Mouse (Mus musculus): ENCODE measurements around the gene Ank3. TPM values are rescaled to one million over a fixed set of nuclear protein-coding genes. Genes with fewer than 3 reads are reported as not detected.

The Ank3 gene
- polyA plus RNA-seq, 2 experiments: 3.1 to 5.3 TPM

DNA sequence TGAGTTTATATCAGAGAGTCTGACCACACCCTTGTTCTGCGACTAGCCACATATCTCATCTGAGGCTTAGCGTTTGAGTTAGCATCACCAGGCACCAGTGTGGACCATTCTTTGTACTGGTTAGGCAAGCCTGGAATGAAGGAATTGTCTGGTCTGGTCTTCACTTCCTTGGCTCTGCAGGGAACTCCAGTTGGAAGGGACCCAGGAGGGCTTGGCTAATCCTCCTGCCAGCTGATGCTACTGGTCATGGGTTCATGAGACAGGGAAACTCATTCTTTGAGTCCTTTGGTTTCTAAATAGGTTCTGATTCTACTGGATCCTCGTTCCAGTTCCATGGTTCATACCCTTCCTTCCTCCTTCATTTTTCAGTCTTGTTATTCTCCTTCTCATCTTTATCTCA lies 218.4 kb downstream of the Ank3 start:
- H3K4me3 ChIP-seq (ENCODE audit: insufficient read depth in 1 of 2, low read depth in 2 of 2, low read length in 2 of 2): no peak overlapping the region
- ATAC-seq (ENCODE audit: insufficient read depth) (no peak), DNase-seq (ENCODE audit: low read depth in 3 of 3, low spot score in 3 of 3) (no peak)
- no peak overlapping the region for H3K27ac ChIP-seq
- H3K4me1 ChIP-seq (replicated peaks; ENCODE audit: control insufficient read depth in 2 of 2, insufficient read depth in 2 of 2, low read length in 1 of 2): no peaks in the 10 kb centered on the region
- TF ChIP-seq EP300 (IDR thresholded peaks at IDR 0.05; ENCODE audit: low read depth): no peak
- no peak for TF ChIP-seq CTCF (IDR thresholded peaks at IDR 0.05; ENCODE audit: low read depth)
- WGBS (ENCODE audit: insufficient replicate concordance): 58% methylated on average over 3 of the region's 3 CpGs
- H3K27me3 ChIP-seq (ENCODE audit: control insufficient read depth, insufficient read depth, low read length): no peaks in the 10 kb centered on the region
- H3K36me3 ChIP-seq (replicated peaks; ENCODE audit: control insufficient read depth, insufficient read depth, low read depth): no peaks in the 10 kb centered on the region
- no peak overlapping the region for H3K4me2 ChIP-seq (ENCODE audit: low read depth)
- no peaks in the 10 kb centered on the region for H3K9me3 ChIP-seq (ENCODE audit: control insufficient read depth, low read length)
- no peak overlapping the region for H3K9ac ChIP-seq (replicated peaks)

DNA sequence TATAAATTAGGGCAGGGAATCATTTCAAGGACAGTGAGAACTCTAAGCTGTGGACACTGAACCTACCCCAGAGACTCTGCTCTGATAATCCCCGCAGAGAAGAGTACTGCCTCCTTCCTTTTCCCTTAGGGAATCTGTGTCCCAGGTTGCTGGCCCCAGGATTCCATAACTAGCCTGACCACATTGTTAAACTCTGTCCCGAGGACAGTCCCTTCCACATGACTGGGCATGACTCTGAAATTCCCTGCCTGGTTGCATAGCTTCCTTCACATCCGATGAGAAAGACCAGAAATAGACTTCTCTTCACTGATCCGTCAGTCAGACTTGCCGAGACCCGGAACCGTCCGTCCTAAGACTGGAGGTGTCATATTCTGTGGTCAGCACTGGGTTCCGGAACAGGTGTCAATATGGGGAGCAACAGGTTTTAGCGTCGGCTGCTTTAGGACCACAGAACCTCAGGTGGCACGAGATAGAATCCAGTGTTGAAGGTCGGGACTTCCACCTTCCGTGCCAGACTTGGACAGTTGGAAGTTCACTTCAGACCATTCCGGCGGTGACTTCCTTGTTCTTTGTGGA lies 219.1 kb downstream of the Ank3 start:
- H3K4me3 ChIP-seq (ENCODE audit: insufficient read depth in 1 of 2, low read depth in 2 of 2, low read length in 2 of 2): no peak overlapping the region
- H3K27me3 ChIP-seq (ENCODE audit: control insufficient read depth, insufficient read depth, low read length): no peaks in the 10 kb centered on the region
- no peaks in the 10 kb centered on the region for H3K9me3 ChIP-seq (ENCODE audit: control insufficient read depth, low read length)
- ATAC-seq (ENCODE audit: insufficient read depth): no peak
- H3K4me1 ChIP-seq (replicated peaks; ENCODE audit: control insufficient read depth in 2 of 2, insufficient read depth in 2 of 2, low read length in 1 of 2): no peaks in the 10 kb centered on the region
- no peak overlapping the region for H3K27ac ChIP-seq
- TF ChIP-seq EP300 (IDR thresholded peaks at IDR 0.05; ENCODE audit: low read depth): no peak
- no peak for TF ChIP-seq CTCF (IDR thresholded peaks at IDR 0.05; ENCODE audit: low read depth)
- no peak overlapping the region for H3K9ac ChIP-seq (replicated peaks)
- WGBS (ENCODE audit: insufficient replicate concordance): 70% methylated on average over 16 of the region's 16 CpGs
- DNase-seq (ENCODE audit: low read depth in 3 of 3, low spot score in 3 of 3): no peak
- no peaks in the 10 kb centered on the region for H3K36me3 ChIP-seq (replicated peaks; ENCODE audit: control insufficient read depth, insufficient read depth, low read depth)
- H3K4me2 ChIP-seq (ENCODE audit: low read depth): no peak overlapping the region

DNA sequence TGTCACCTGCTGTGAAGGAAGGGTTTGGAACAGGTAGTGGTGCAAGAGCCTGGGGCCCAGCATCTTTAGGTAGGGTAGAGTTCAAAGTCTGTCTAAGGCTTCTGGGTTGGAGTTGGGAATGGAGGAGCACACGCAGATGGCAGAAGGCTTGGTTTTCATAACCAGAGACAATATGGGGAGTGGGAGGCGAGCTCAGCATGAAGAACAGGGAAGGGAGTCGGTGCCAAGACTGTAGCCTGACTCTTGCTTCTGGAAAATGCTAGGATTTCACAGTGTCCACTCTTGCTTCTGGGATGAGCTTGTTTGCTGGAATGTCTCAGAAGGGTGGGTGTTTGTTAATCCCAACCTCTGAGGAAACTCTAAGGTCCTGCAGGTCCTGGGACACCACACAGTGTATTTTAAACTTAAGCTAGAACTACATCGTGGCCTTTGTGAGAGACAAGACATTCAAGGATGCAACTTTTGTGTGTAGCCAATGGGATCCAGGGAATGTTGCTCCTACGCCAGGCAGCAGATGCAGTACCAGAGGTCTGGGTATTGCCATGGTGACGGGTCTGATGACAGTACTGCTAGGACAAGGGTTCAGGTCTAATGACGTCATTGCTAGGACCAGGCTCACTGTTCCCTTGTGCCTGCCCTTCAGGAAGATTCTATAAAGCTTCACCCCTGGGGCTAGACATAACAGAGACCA lies 222.3 kb downstream of the Ank3 start:
- H3K4me3 ChIP-seq (ENCODE audit: insufficient read depth in 1 of 2, low read depth in 2 of 2, low read length in 2 of 2): no peak overlapping the region
- H3K4me1 ChIP-seq (replicated peaks; ENCODE audit: control insufficient read depth in 2 of 2, insufficient read depth in 2 of 2, low read length in 1 of 2): no peaks in the 10 kb centered on the region
- H3K27me3 ChIP-seq (ENCODE audit: control insufficient read depth, insufficient read depth, low read length): no peaks in the 10 kb centered on the region
- TF ChIP-seq EP300 (IDR thresholded peaks at IDR 0.05; ENCODE audit: low read depth) (no peak), CTCF (IDR thresholded peaks at IDR 0.05; ENCODE audit: low read depth) (no peak)
- 50% methylated on average over 7 of the region's 7 CpGs for WGBS (ENCODE audit: insufficient replicate concordance)
- H3K9me3 ChIP-seq (ENCODE audit: control insufficient read depth, low read length): no peaks in the 10 kb centered on the region
- DNase-seq (ENCODE audit: low read depth in 3 of 3, low spot score in 3 of 3) (no peak), ATAC-seq (ENCODE audit: insufficient read depth) (no peak)
- H3K9ac ChIP-seq (replicated peaks): no peak overlapping the region
- no peak overlapping the region for H3K4me2 ChIP-seq (ENCODE audit: low read depth)
- H3K36me3 ChIP-seq (replicated peaks; ENCODE audit: control insufficient read depth, insufficient read depth, low read depth): no peaks in the 10 kb centered on the region
- no peak overlapping the region for H3K27ac ChIP-seq

DNA sequence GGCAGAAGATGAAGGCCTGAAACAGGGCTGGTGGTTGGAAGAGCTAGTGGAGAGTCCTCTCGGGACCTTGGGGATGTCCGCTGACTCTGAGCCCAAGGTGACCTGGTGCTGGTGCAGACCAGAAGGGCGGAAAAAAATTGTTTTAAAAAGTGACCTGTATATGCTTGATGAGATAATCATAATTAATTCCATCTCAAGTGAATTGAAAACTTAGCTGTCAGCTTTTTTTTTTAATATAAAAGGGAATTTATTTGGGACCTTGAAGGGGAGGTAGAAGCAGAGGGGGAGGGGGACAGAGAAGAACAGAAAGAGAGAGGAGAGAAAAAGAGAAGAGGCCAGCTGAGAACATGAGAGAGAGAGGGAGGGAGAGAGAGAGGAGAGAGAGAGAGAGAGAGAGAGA lies 229.2 kb downstream of the Ank3 start:
- no peak overlapping the region for H3K27ac ChIP-seq
- H3K4me3 ChIP-seq (ENCODE audit: insufficient read depth in 1 of 2, low read depth in 2 of 2, low read length in 2 of 2): no peak overlapping the region
- no peaks in the 10 kb centered on the region for H3K9me3 ChIP-seq (ENCODE audit: control insufficient read depth, low read length)
- H3K27me3 ChIP-seq (ENCODE audit: control insufficient read depth, insufficient read depth, low read length): no peaks in the 10 kb centered on the region
- no peak for DNase-seq (ENCODE audit: low read depth in 3 of 3, low spot score in 3 of 3)
- ATAC-seq (ENCODE audit: insufficient read depth): no peak
- WGBS (ENCODE audit: insufficient replicate concordance): 60% methylated on average over 3 of the region's 3 CpGs
- H3K36me3 ChIP-seq (replicated peaks; ENCODE audit: control insufficient read depth, insufficient read depth, low read depth): no peaks in the 10 kb centered on the region
- no peak overlapping the region for H3K9ac ChIP-seq (replicated peaks)
- no peak overlapping the region for H3K4me2 ChIP-seq (ENCODE audit: low read depth)
- no peaks in the 10 kb centered on the region for H3K4me1 ChIP-seq (replicated peaks; ENCODE audit: control insufficient read depth in 2 of 2, insufficient read depth in 2 of 2, low read length in 1 of 2)
- TF ChIP-seq CTCF (IDR thresholded peaks at IDR 0.05; ENCODE audit: low read depth): no peak
- TF ChIP-seq EP300 (IDR thresholded peaks at IDR 0.05; ENCODE audit: low read depth): no peak

DNA sequence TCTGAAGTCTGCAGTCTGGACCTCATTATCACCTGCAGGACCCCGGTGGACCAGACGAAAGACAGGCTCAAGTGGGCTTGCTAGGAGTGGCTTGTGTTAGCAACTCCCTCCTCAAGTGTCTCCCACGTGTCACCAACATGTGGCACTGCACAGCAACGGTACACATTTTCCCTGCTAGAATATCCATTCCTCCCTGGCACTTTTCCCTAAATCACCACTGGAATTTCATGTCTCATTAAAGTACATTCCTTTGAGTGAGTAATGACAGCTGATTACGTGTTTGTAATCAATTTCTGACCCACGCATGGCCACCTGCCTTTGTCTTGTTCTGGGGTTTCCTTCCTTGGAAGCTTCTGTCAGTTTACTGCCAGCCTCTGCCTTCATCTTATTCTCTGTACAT lies 230.2 kb downstream of the Ank3 start:
- Histone ChIP-seq H3K9ac (replicated peaks) (no peak overlapping the region), H3K36me3 (replicated peaks; ENCODE audit: control insufficient read depth, insufficient read depth, low read depth) (no peaks in the 10 kb centered on the region), H3K4me3 (ENCODE audit: insufficient read depth in 1 of 2, low read depth in 2 of 2, low read length in 2 of 2) (no peak overlapping the region), H3K4me2 (ENCODE audit: low read depth) (no peak overlapping the region), H3K27ac (no peak overlapping the region), H3K9me3 (ENCODE audit: control insufficient read depth, low read length) (no peaks in the 10 kb centered on the region), H3K27me3 (ENCODE audit: control insufficient read depth, insufficient read depth, low read length) (no peaks in the 10 kb centered on the region), H3K4me1 (replicated peaks; ENCODE audit: control insufficient read depth in 2 of 2, insufficient read depth in 2 of 2, low read length in 1 of 2) (no peaks in the 10 kb centered on the region)
- no peak for ATAC-seq (ENCODE audit: insufficient read depth)
- TF ChIP-seq CTCF (IDR thresholded peaks at IDR 0.05; ENCODE audit: low read depth) (no peak), EP300 (IDR thresholded peaks at IDR 0.05; ENCODE audit: low read depth) (no peak)
- DNase-seq (ENCODE audit: low read depth in 3 of 3, low spot score in 3 of 3): no peak
- WGBS (ENCODE audit: insufficient replicate concordance): 55% methylated on average over 6 of the region's 6 CpGs
